Mouse (Mus musculus) olfactory bulb, adult 2 months (tissue): ENCODE data around the gene Igsf9.

ENCODE experiments used
- CTCF ChIP-seq: fragments of 200-500 bp; IDR thresholded peaks from 2 replicates; pipeline ENCODE4 v1.5.1; 2012; ENCODE audit warnings: low read depth, mild to moderate bottlenecking, low read length, moderate library complexity; ENCODE audit not compliant: insufficient read depth
- POLR2A ChIP-seq: fragments of 200-500 bp; IDR thresholded peaks from 2 replicates; pipeline ENCODE4 v1.6.1; 2012; ENCODE audit warnings: mild to moderate bottlenecking, low read depth, low read length, moderate library complexity; ENCODE audit not compliant: insufficient read depth

DNA sequence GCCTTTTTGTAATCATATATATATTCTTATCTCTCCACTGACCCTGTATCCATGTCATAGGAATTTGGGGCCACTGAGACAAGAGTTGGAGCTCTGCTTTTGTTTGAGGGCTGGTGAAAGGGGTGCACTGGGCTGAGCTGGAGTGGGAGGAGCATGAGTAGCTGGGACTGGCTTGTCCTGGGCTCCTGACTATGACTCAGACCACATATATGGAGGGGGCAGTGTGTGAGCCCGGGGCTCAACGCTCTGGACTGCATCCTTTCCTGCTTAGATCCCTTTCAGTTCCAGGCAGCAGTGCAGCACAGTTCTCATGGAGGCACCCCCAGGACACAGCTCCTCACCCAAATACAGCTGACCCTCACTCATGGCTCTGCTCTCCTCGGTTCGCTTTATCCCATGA is 64.5 kb downstream of the Igsf9 start:
- TF ChIP-seq CTCF (no peak), POLR2A (no peak)
